Mouse (Mus musculus) embryonic stem cell, embryonic (primary cell): ENCODE data around the gene Scaf8.
"Not testable (repeated sequence)": the region's sequence is repeated elsewhere in the genome, so short reads cannot be mapped to it uniquely, and the experiment has no call there.

Source experiments
- CTCF ChIA-PET, 4 experiments: fragments of 300-600 bp in 2 of 4; fragments of 350-600 bp in 2 of 4; sonication (Branson Sonifier 250); formaldehyde crosslinking; loops; one replicate each; lab custom pipeline; 2022; ENCODE audit warnings: inconsistent platforms in 2 of 4; lab: Charles Lee
- POLR2A ChIA-PET, 4 experiments: fragments of 300-600 bp in 2 of 4; fragments of 350-600 bp in 2 of 4; sonication (Branson Sonifier 250); formaldehyde crosslinking; loops; one replicate each; lab custom pipeline; 2022; ENCODE audit warnings: antibody characterized with exemption in 4 of 4, inconsistent platforms in 1 of 4; lab: Charles Lee

Gene Scaf8

GRCm38 (mm10) chr17:3114720-3115379 is at the start of gene Scaf8:
TSS of gene Scaf8 (plus strand) at chr17:3114972.
- ChIA-PET POLR2A (interaction anchor here in 3 of 4 experiments (0.8 to 2.9 kb wide), 10 partner anchors 11 to 110 kb away, joined by 3 to 24 read pairs (median 4); no protein-coding TSS in a partner anchor), CTCF (no interaction called here)

GRCm38 (mm10) chr17:3075166-3075872 is 39.5 kb upstream of the Scaf8 start:
- CTCF ChIA-PET = no interaction called here
- POLR2A ChIA-PET = no interaction called here

- CTCF ChIA-PET = interaction anchor here in 1 of 4 experiments (0.7 kb wide), 1 partner anchor 141 kb away, joined by 3 read pairs; no protein-coding TSS in a partner anchor
- POLR2A ChIA-PET = no interaction called here
Observed at GRCm38 (mm10) chr17:3075873-3076245, 38.9 kb upstream of the Scaf8 start.

- POLR2A ChIA-PET = not testable (repeated sequence)
- CTCF ChIA-PET = interaction anchor here in 1 of 4 experiments (0.6 to 0.9 kb wide), 2 partner anchors 11 to 144 kb away, joined by 3 to 4 read pairs; no protein-coding TSS in a partner anchor
Observed at GRCm38 (mm10) chr17:3077936-3078335, 36.8 kb upstream of the Scaf8 start.

GRCm38 (mm10) chr17:3080587-3081349 is 34.0 kb upstream of the Scaf8 start:
- POLR2A ChIA-PET, CTCF ChIA-PET: not testable (repeated sequence)

- CTCF ChIA-PET, POLR2A ChIA-PET: not testable (repeated sequence)
Observed at GRCm38 (mm10) chr17:3081512-3082100, 33.2 kb upstream of the Scaf8 start.

- POLR2A ChIA-PET = interaction anchor here in 1 of 4 experiments (0.6 kb wide), 1 partner anchor 32 kb away, joined by 3 read pairs; no protein-coding TSS in a partner anchor
- CTCF ChIA-PET = not testable (repeated sequence)
Observed at GRCm38 (mm10) chr17:3082125-3082755, 32.5 kb upstream of the Scaf8 start.

GRCm38 (mm10) chr17:3082756-3083749 is 31.7 kb upstream of the Scaf8 start:
- ChIA-PET CTCF (interaction anchor here (0.7 to 1.8 kb wide), 7 partner anchors 9 to 1672 kb away, joined by 3 to 5 read pairs (median 4); no protein-coding TSS in a partner anchor), POLR2A (interaction anchor here in 1 of 4 experiments (0.6 kb wide), 1 partner anchor 31 kb away, joined by 3 read pairs; no protein-coding TSS in a partner anchor)

- ChIA-PET POLR2A (interaction anchor here in 1 of 4 experiments (1.0 to 1.5 kb wide), 3 partner anchors 22 to 206 kb away, joined by 4 to 5 read pairs (median 4); no protein-coding TSS in a partner anchor), CTCF (interaction anchor here in 2 of 4 experiments (1.0 to 1.8 kb wide), 6 partner anchors 8 to 202 kb away, joined by 3 to 4 read pairs (median 4); no protein-coding TSS in a partner anchor)
Observed at GRCm38 (mm10) chr17:3083886-3084550, 30.8 kb upstream of the Scaf8 start.

- ChIA-PET POLR2A (interaction anchor here in 3 of 4 experiments (0.6 to 1.5 kb wide), 5 partner anchors 14 to 414 kb away, joined by 3 to 5 read pairs (median 4); no protein-coding TSS in a partner anchor), CTCF (interaction anchor here in 2 of 4 experiments (0.8 to 1.8 kb wide), 7 partner anchors 8 to 202 kb away, joined by 3 to 4 read pairs (median 4); no protein-coding TSS in a partner anchor)
Observed at GRCm38 (mm10) chr17:3084551-3084930, 30.2 kb upstream of the Scaf8 start.

- POLR2A ChIA-PET = interaction anchor here in 3 of 4 experiments (0.6 to 1.5 kb wide), 6 partner anchors 13 to 413 kb away, joined by 3 to 5 read pairs (median 4); no protein-coding TSS in a partner anchor
- CTCF ChIA-PET = interaction anchor here in 2 of 4 experiments (0.8 to 1.5 kb wide), 5 partner anchors 17 to 201 kb away, joined by 4 read pairs; no protein-coding TSS in a partner anchor
Observed at GRCm38 (mm10) chr17:3085152-3085551, 29.6 kb upstream of the Scaf8 start.

- CTCF ChIA-PET = interaction anchor here in 1 of 4 experiments (1.0 kb wide), 1 partner anchor 9 kb away, joined by 3 read pairs; no protein-coding TSS in a partner anchor
- POLR2A ChIA-PET = interaction anchor here in 1 of 4 experiments (3.7 kb wide), 1 partner anchor 9 kb away, joined by 11 read pairs; no protein-coding TSS in a partner anchor
Observed at GRCm38 (mm10) chr17:3092682-3093081, 22.1 kb upstream of the Scaf8 start.

GRCm38 (mm10) chr17:3099273-3099672 is 15.5 kb upstream of the Scaf8 start:
- POLR2A ChIA-PET, CTCF ChIA-PET: not testable (repeated sequence)

GRCm38 (mm10) chr17:3102336-3103165 is 12.2 kb upstream of the Scaf8 start:
- ChIA-PET CTCF (interaction anchor here in 3 of 4 experiments (0.6 to 1.2 kb wide), 6 partner anchors 13 to 122 kb away, joined by 3 to 5 read pairs (median 4); no protein-coding TSS in a partner anchor), POLR2A (interaction anchor here (0.6 to 4.3 kb wide), 19 partner anchors 9 to 224 kb away, joined by 3 to 24 read pairs (median 4); partner anchors contain the start of genes Scaf8 (in 3 of the 4) and Tiam2 (in 1 of the 4))
